ENCODE assay signal across 18 mouse cellular contexts in the genomic region with DNA sequence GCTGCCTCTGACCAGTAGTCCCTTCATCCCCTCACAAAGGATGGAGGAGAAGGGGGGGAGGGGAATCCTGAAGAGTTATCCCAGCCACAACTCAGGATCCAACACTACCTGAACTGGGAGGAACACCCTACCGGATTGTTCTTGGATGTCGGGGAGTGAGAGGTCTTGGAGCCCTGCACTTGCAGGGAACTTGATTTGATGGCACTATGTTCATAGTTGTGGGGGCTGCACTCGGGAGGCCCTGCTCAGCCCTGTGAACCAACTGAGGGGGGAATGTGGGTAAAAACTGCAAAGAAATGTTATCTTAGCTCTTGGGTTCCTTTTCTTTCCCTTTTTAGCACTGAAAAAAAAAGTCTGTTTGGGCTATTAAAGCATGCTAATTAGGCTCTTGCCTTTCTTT.
"Had no signal": no experiment of that assay in that cellular context is flagged by ENCODE, and none has a peak within 500 bp of the region (broad histone marks: within the 10 kb centered on the region; RNA-seq: fewer than 3 reads in every experiment).

No protein-coding gene starts in this region.

- H3K4me1 ChIP-seq: lung, embryonic 15.5 days; midbrain, embryonic 10.5 days; midbrain, embryonic 13.5 days had no signal

- ATAC-seq: midbrain, embryonic 13.5 days; midbrain, embryonic 16.5 days had no signal

- H3K9ac ChIP-seq: liver, embryonic 14.5 days; lung, embryonic 15.5 days; midbrain, embryonic 13.5 days had no signal

- DNase-seq: kidney, adult 11 months; kidney, adult 8-10 months; kidney, postnatal 25 days; layer of hippocampus, adult 9-11 months; lung, adult 18-20 months; lung, postnatal 10 days; lung, postnatal 36 days; right cerebral cortex, postnatal 4 days; thymus, postnatal 36 days had no signal

- H3K27me3 ChIP-seq: lung, embryonic 15.5 days; megakaryocyte, embryonic 14.5 days; midbrain, embryonic 13.5 days had no signal

- H3K9me3 ChIP-seq: lung, embryonic 15.5 days; midbrain, embryonic 10.5 days; midbrain, embryonic 13.5 days had no signal

- H3K27ac ChIP-seq: kidney, postnatal 0 days; layer of hippocampus, adult 2 months; left cerebral cortex, adult 2 months; liver, embryonic 14.5 days; lung, embryonic 15.5 days; midbrain, embryonic 10.5 days; midbrain, embryonic 13.5 days had no signal

- H3K4me2 ChIP-seq: lung, embryonic 15.5 days; midbrain, embryonic 13.5 days had no signal

- H3K4me3 ChIP-seq: layer of hippocampus, adult 2 months; left cerebral cortex, adult 2 months; lung, embryonic 15.5 days; megakaryocyte, embryonic 14.5 days; midbrain, embryonic 10.5 days; midbrain, embryonic 13.5 days had no signal
